Mouse (Mus musculus) left cerebral cortex, postnatal 10 days (tissue): ENCODE results near the gene Aqp8. TPM values are rescaled to one million over a fixed set of nuclear protein-coding genes. Genes with fewer than 3 reads are reported as not detected.
A peak's percentile ranks its signal among the peaks of the same experiment; 100 is the strongest.

ENCODE experiments used
- DNase-seq, 2 experiments: peaks; one replicate each; pipeline ENCODE4 v3.0.0; 2021 to 2022; ENCODE audit warnings: low spot score in 2 of 2, mixed read lengths in 1 of 2; ENCODE audit errors: extremely low spot score in 1 of 2
- intact Hi-C: fragments of 180-260 bp; cut with DNase I; formaldehyde crosslinking; loops from one replicate; pipeline ENCODE4 v1.15.1; 2025
- total RNA-seq, 2 experiments: library from RNA; stranded (reverse); gene quantifications; 2 replicates each; pipeline ENCODE4 v1.2.3; 2021

Aqp8 gene
- total RNA-seq, 2 experiments from 2014 or later = not detected

DNA sequence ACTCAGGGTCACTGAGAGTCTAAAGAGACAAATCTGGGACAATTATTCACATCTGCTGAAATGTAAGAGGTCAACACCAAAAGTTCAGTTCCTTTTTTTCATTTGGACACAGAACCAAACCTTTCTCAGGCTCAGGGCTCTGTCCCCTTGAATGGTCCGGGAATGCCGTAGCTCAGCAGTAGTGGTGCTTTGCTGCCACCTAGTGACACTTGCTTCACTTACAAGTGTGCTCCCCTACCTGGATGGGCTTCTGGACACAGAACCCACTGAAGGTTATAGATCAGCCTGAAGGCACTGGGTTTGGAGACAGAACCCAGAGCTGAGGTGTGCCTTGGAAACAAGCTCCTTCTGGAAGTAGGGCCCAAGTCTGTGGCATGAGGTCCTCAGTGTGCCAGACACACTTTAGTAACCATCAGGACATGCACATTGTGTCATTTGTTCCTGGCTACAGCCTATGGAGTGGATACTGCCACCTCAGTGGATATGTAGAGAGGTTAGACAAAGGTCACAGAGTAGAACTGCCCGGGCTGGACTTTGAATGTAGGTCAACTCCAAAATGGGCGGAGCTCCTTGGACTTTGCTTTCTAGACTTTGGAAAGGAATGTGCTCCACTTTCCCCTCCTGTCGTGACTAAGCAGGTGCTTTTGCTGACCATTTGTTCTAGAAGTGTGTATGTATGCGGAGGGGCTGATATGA, 3.7 kb downstream of the Aqp8 start:
- intact Hi-C loops = loop anchor here (2.0 to 10.0 kb wide), 4 partner anchors 69 to 1001 kb away; no protein-coding TSS in a partner anchor
- DNase-seq = peak; percentile 31 to 77

DNA sequence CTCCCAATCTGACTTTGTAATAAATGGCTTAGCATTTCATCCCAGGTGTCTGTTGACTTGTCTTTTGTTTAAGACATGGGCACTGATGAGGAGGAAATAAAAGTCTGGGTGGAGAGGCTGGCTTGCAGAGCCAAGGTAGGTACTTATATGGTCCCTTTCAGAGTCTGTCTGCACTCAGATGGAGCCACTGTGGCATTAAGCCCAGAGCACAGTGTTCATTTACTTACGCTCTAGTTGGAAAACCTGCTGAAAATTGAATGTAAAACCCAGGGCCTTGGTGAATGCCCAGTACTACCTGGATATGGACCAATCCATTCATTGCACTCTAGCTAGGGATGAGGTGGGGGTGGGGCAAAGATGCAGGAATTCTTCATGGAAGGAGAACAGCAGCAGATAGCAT, 5.9 kb downstream of the Aqp8 start:
- no peak for DNase-seq

DNA sequence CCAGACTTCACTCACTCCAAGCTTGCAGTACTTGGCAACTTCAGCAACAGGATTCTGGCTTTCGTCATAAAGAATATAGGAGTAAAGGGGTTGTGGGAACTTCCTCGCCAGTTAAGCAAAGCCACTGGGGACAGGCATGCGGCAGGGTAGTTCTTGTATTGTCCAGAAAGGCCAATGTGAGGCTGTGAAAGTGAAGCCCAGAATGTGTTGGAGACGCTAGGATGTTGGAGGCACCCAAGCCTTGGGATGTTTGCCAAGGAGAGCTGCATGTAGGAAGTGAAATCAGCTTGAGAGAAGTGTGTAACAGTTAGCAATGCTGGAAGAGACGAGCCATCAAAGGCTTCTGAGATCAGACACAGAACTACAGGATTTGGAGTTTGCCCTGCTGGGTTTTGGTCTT, 25.6 kb downstream of the Aqp8 start:
- intact Hi-C loops = no loop called here
- peak; percentile 40 for DNase-seq

More for the DNA sequence above, 5.9 kb downstream of the Aqp8 start:
- intact Hi-C loops = loop anchor here (5.0 to 10.0 kb wide), 3 partner anchors 71 to 1003 kb away; no protein-coding TSS in a partner anchor

DNA sequence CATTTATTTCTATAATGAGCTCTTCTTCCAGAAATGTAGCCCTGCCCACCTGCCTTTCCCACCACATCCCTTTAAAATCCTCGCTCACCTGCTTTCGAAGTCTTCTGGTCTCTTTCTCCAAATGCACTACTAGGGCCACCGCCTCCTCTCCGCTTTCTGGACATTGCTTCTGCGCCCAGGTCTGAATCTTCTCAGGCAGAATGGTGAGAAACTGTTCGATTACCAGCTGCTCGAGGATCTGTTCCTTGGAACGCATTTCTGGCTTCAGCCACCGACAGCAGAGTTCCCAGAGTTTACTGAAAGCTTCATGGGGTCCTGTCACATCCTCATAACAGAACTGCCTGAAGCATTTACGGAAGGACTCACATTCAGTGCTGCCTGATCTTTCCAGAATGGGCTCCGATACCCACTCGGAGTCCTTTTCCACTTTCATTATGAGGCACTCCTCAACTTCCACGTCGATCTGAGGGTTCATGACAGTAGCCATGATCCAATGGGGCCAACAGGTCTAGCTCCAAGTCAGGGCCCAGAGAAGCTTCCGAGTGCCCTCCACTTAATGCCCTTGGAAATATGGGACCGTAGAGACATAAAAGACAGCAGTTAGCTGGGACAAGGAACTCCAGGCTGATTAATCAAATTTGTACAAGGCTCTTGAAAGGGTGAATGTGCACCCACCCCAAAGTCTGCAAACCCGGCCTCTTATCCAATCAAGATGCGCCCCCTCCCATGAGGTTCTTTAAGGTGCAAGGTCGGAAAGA, 37.6 kb downstream of the Aqp8 start:
- intact Hi-C loops = no loop called here
- peak in 1 of 2 experiments; percentile 14 for DNase-seq

DNA sequence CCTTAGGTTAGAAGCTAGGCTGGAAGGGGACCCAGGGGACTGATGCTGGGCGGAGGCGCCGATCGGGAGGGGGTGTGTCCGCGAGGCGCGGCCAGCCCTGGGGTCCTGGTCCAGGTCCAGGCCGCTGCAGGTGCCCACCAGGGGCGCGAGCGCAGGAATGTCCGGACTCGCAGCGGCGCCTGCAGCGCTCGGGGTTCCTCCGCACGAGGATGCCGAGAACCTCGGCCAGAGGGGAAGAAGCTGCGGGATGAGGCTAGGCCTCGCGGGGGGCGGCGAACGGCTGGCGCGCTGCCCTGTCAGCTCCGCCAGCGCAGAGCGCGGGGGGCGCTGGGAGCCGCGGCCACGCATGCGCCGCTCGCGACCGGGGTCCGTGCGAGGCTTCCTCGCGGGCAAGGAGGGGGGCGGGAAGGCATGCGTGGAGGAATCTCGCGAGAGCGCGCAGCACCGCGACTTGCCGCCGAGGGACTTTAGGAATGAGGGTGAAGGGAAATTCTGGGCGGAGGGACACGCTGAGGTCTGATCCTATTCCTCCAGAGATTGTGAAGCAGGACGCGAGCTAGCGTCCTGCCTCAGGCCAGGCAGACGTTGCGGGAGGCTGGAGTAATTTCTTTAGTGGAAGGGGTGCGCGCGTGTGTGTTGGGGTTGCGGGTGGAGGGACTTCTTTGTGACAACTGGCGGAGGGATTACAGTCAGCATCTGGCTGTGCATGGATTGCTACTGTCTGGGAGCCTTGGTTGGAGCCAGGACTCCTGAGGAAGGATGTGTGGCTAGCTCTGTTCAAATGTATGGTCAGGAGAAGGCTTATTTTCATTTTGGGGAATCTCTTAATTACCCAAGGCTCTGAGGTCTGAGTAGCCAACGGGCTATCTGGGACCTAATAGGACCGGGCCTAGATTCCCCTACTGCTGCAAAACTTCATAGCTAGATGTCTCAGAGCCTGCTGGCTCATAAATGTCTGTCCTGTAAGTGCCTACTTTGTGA, 38.4 kb downstream of the Aqp8 start, which contains the start of gene Zkscan2:
Gene Zkscan2, minus strand, starts transcription at position 211 of the 981 bp plus-strand sequence.
- peak; percentile 92 to 96 for DNase-seq
- intact Hi-C loops = no loop called here

DNA sequence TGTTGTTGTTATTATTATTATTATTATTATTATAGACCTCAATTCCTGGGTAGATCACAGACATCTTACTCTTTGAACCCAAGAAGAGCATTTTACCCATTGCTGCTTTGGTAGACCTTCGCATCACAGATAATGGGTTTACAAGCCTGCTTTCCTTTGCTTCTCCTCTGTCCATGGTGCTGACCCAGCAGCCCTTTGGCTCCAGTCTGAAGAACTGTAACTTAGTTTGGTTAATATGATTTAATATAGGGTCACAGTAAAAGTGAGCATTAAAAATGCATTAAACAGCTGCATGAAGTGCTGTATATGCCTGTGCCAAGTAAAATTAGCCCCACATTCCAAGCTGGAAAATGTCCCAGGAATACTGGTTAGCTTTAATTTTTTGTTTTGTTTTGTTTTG, 41.3 kb downstream of the Aqp8 start:
- intact Hi-C loops = no loop called here
- DNase-seq = peak in 1 of 2 experiments; percentile 34

DNA sequence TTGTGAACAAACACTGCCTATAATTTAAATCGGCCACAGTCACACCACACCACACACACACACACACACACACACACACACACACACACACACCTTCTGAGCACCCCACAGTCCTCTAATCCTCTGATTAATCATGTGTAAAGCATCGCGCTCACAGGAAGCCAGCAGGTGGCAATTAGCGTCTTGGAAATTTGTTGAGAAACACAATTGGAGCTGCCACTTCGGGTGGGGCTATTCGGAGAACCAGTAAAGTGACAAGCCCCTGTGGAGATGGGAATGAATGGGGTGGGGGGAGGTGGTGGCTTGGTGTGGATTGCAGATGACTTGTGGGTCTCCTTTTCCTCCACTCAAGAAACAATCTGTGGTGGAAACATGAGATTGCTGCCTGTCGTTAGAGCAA, 45.9 kb downstream of the Aqp8 start:
- no peak for DNase-seq
- intact Hi-C loops = no loop called here

Other genes with a start within 250 kb of the Aqp8 start
- under 1 TPM; 0.28 to 0.94 TPM for gene Slc5a11, start 247.5 kb upstream of the Aqp8 start, total RNA-seq
- gene Lcmt1, start 92.5 kb upstream of the Aqp8 start, total RNA-seq = 10 to 100 TPM; 93.6 to 97.3 TPM
- 10 to 100 TPM; 14.9 to 17.4 TPM for gene Arhgap17, start 92.4 kb upstream of the Aqp8 start, total RNA-seq
- gene Zkscan2, start 38.2 kb downstream of the Aqp8 start, total RNA-seq = 10 to 100 TPM; 25.6 to 26.4 TPM